Mouse (Mus musculus): ENCODE data around the gene Gm4894. TPM values are rescaled to one million over a fixed set of nuclear protein-coding genes. Genes with fewer than 3 reads are reported as not detected.

Gene Gm4894
- polyA plus RNA-seq (2015; fragmentation: Nextera tagmentation; extraction: Ambion mirVana) = 0.56 TPM in 1 of 2 replicates, not detected in the other

DNA sequence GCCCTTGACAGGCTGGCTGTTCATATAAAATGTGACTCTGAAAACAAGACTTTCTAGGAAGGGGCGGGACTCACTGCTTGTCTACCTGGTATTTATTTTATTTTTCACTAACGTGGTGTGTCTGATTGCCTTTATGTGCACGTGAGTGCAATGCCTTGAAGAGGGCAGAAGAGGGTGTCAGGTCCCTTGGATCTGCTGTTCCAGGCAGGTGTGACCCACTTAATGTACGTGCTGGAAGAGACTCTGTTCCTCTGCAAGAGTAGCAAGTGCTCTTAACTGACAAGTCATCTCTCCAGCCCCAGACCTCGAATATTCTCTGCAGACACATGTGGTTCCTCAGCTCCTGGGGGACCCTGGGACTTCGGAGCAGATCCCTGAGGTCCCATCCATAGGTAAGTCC lies at the start of gene Gm4894:
Gene Gm4894 (plus strand): TSS at position 301 of the 400 bp plus-strand sequence.
- Histone ChIP-seq H3K4me3 (no peak within 1 kb of the TSS), H3K27ac (replicated peaks) (no peak within 1 kb of the TSS), H3K27me3 (no peaks in the 10 kb centered on the region), H3K36me3 (no peaks in the 10 kb centered on the region), H3K9ac (no peak within 1 kb of the TSS), H3K4me1 (replicated peaks) (no peaks in the 10 kb centered on the region), H3K4me2 (no peak within 1 kb of the TSS), H3K9me3 (no peaks in the 10 kb centered on the region)
- ATAC-seq (ENCODE audit: low FRiP score, low read depth) = no peak
- 77% methylated on average over 6 of the region's 6 CpGs for WGBS

DNA sequence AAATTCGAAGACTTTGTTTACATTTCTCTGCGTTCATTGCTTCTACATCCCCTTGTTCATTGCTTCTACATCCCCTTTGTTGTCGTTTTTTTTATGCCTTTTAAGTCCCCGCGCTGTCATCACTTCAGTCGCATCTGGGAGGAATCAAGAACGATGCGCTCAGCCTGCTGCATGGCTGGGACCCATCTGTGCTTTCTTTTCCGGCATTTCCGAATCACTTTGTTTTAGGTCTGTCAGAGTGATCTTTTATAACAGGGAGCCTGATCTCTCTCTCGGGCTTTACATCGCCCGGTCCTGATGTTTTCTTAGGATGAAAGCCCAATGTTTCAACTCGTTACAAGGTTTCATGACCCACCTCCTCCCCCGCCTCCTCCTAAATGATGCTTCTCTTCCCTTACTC lies 44.0 kb upstream of the Gm4894 start:
- WGBS = 25% methylated on average over 15 of the region's 15 CpGs
- H3K9ac ChIP-seq = no peak overlapping the region
- H3K9me3 ChIP-seq = no peaks in the 10 kb centered on the region
- no peak for ATAC-seq (ENCODE audit: low FRiP score, low read depth)
- H3K4me1 ChIP-seq (replicated peaks) = peaks cover 17% of the 10 kb centered on the region
- H3K27ac ChIP-seq (replicated peaks) = no peak overlapping the region
- H3K27me3 ChIP-seq = no peaks in the 10 kb centered on the region
- H3K4me3 ChIP-seq = no peak overlapping the region
- H3K4me2 ChIP-seq = peak overlapping the region; percentile 30
- no peaks in the 10 kb centered on the region for H3K36me3 ChIP-seq

DNA sequence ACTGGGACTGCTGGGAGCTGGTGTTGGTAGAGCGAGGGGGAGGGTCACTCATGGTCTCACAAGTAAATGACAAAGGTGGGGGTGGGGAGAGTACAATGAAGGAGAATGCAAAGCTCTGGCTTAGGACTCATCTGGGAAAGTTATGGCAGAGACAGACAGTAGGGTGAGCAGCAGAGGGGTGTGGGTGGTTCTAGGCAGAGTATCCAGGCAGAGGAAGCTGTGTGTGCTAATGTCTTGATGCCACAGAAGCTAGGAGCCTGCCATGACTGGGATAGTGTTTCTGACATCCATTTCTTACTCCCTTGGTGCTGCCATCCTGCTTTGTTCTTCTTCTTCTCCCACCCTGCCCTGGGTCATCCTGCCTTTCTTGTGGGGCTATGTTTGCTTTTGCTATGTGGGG lies 38.8 kb upstream of the Gm4894 start:
- whole genome bisulfite sequencing = 81% methylated on average over 1 of the region's 1 CpGs
- Histone ChIP-seq H3K36me3 (no peaks in the 10 kb centered on the region), H3K27ac (replicated peaks) (no peak overlapping the region), H3K4me2 (no peak overlapping the region), H3K9me3 (no peaks in the 10 kb centered on the region), H3K4me1 (replicated peaks) (peaks cover 12% of the 10 kb centered on the region), H3K4me3 (no peak overlapping the region), H3K27me3 (no peaks in the 10 kb centered on the region), H3K9ac (no peak overlapping the region)
- no peak for ATAC-seq (ENCODE audit: low FRiP score, low read depth)

DNA sequence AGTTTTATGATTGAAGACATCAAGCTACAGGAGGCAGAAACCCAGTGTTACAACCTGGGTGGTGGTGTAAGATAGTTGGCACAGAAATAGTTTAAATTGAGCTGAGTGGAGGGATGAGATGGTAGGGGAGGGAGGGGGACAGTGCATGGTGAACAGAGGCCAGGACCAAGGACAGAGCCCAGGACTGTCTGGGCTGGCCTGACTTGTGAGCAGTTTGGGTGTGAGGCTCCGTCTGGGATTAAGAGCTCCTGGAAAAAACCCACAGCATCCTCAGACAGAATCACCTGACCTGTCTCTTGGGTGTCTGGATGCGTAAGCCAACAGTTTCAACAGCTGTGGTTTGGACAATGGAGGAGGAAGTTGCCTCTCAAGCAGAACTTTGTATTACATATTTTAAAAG lies 35.6 kb upstream of the Gm4894 start:
- Histone ChIP-seq H3K27me3 (no peaks in the 10 kb centered on the region), H3K4me3 (no peak overlapping the region), H3K4me1 (replicated peaks) (peaks cover 32% of the 10 kb centered on the region), H3K9me3 (no peaks in the 10 kb centered on the region), H3K27ac (replicated peaks) (no peak overlapping the region), H3K36me3 (no peaks in the 10 kb centered on the region), H3K4me2 (no peak overlapping the region), H3K9ac (no peak overlapping the region)
- WGBS = 51% methylated on average over 2 of the region's 2 CpGs
- no peak for ATAC-seq (ENCODE audit: low FRiP score, low read depth)

DNA sequence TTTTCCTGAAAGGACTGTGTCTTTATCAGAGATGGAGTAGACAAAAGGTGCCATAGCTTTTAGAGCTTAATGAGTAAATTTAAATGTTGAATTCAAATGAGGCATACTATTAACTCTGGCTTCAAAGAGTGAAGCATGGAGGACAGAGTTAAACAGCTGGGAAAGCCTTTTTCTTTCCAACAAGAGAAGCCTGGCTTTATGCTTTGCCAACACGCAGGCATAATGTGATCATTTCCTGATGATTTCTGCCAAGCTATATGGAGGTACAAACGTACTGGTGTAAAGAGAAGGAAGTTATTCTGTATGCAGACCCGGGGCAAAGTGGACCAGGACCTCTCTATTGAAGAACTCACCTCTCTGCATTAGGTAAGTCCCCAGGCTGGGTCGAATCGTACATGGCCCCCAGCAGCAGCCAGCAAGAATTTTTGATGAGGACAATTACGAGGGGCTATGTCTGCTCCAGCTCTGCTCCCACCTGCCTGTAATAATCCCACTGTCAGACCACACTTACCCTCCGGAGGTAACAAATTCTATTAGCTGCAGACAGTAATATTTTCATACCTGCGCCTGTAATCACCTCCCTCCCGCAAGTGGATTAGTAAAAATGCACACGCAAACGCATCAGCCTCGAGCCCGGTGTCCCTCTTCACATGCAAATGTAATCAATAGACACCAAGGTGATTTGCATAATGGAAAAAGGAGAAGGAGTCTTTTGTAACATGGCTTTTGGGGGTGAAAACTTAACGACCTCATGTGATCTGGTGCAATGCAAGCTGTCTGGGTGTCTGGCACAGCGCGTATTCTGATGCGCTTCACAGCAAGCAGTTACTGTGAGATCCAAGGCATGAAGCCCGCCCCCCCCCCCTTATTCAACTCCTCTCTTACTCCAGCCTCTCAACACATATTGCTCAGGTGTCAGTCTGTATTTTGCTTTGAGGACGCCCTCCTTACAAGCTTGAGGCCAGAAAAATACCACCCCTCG lies 32.4 kb upstream of the Gm4894 start:
- ATAC-seq (ENCODE audit: low FRiP score, low read depth) = peak; percentile 63; the same call in 1 of the 2 replicates
- H3K9ac ChIP-seq = no peak overlapping the region; the same call in 1 of the 2 replicates

DNA sequence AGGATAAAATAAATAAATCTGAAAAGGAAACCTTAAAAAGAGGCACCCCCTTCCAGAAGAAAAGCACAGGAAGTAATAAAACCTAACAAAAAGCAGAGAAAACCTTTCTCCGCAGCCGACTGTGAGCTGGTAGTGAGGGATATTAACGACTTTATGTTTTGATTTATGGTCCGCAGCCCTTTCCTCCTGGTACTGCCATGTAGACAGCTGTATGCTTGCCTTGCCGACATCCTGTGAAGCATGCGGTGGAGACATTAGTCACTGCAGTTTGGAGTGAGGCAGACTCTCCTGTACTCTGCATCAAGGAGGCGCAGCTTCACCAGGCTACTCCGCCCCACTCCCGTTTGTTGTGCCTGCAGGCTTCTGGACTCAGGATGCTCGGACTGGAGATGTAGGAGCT lies 25.8 kb upstream of the Gm4894 start:
- no peak overlapping the region for H3K9ac ChIP-seq
- no peaks in the 10 kb centered on the region for H3K36me3 ChIP-seq

More for the DNA sequence above, 32.4 kb upstream of the Gm4894 start:
- no peak overlapping the region for H3K4me3 ChIP-seq
- WGBS = 35% methylated on average over 20 of the region's 20 CpGs
- no peaks in the 10 kb centered on the region for H3K27me3 ChIP-seq
- no peaks in the 10 kb centered on the region for H3K36me3 ChIP-seq
- peak overlapping the region; percentile 38 for H3K4me2 ChIP-seq
- peaks cover 25% of the 10 kb centered on the region for H3K4me1 ChIP-seq (replicated peaks)
- H3K9me3 ChIP-seq = no peaks in the 10 kb centered on the region
- H3K27ac ChIP-seq (replicated peaks) = peak overlapping the region; percentile 68

DNA sequence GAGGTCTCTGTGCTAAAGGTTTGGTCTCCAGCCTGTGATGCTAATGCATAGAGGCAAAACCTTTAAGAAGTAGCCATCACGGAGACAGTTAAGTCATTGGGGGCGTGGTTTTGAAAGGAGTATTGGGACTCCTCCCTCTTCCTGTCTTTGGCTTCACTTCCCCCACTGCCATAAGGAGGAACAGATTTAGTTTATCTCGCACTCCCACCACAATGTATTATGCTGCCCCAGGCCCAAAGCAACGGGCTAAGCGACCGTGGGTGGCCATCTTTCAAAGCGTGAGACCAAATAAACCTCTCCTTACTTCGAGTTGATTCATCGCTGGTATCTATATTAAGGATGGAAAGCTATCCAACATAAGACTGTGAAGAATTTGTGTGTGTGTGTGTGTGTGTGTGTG lies 22.9 kb upstream of the Gm4894 start:
- no peaks in the 10 kb centered on the region for H3K4me1 ChIP-seq (replicated peaks)
- 87% methylated on average over 9 of the region's 9 CpGs for WGBS
- H3K36me3 ChIP-seq = no peaks in the 10 kb centered on the region
- H3K27ac ChIP-seq (replicated peaks) = no peak overlapping the region
- H3K27me3 ChIP-seq = no peaks in the 10 kb centered on the region
- no peaks in the 10 kb centered on the region for H3K9me3 ChIP-seq
- H3K4me3 ChIP-seq = no peak overlapping the region
- H3K9ac ChIP-seq = no peak overlapping the region
- ATAC-seq (ENCODE audit: low FRiP score, low read depth) = no peak
- H3K4me2 ChIP-seq = no peak overlapping the region

More for the DNA sequence above, 25.8 kb upstream of the Gm4894 start:
- 66% methylated on average over 10 of the region's 10 CpGs for WGBS
- H3K27me3 ChIP-seq = no peaks in the 10 kb centered on the region
- H3K4me1 ChIP-seq (replicated peaks) = no peaks in the 10 kb centered on the region
- H3K9me3 ChIP-seq = no peaks in the 10 kb centered on the region
- H3K4me3 ChIP-seq = no peak overlapping the region
- H3K4me2 ChIP-seq = no peak overlapping the region
- ATAC-seq (ENCODE audit: low FRiP score, low read depth) = no peak
- no peak overlapping the region for H3K27ac ChIP-seq (replicated peaks)

DNA sequence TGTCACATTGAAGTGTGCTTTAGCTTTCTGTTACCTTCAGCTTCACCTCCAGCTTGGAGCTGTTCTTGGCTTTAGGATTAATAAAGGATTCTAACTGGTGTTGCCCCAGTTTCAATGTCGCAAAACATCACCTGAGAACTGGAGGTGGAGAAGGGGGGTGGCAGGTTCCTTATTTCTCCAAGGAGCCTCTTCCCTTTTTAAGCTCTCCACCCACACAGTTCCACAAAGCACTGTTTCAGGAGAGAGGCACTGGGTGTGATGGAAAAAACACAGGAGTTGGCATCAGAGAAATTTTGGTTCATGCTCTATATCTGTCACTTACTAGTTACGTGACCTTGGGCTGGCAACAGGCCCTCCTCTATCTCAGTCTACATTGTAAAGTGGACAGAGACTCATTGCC lies 21.3 kb upstream of the Gm4894 start:
- Histone ChIP-seq H3K27me3 (no peaks in the 10 kb centered on the region), H3K4me2 (no peak overlapping the region), H3K4me3 (no peak overlapping the region), H3K4me1 (replicated peaks) (no peaks in the 10 kb centered on the region), H3K27ac (replicated peaks) (no peak overlapping the region), H3K36me3 (no peaks in the 10 kb centered on the region), H3K9ac (no peak overlapping the region), H3K9me3 (no peaks in the 10 kb centered on the region)
- ATAC-seq (ENCODE audit: low FRiP score, low read depth) = no peak
- WGBS = 91% methylated on average over 2 of the region's 2 CpGs

DNA sequence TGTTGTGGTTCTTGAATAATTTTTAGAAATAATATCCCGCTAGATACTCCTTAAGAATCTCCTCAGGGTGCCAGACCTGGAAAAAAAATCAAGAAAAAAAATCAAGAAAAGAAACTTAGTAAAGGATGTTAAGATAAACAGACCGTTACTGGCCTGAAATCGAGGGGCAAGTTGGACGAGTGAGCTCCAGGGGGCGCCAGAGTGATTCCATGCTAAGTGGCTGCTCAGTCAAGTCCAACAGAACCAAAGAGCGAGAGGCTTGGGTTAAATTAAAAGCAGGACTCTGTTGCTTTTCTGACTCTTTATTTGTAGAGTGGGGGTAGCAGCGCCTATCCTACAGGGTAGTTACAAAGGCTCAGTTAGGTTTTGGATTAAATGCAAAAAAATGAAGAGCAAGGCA lies 3.5 kb upstream of the Gm4894 start:
- 37% methylated on average over 7 of the region's 7 CpGs for WGBS
- no peaks in the 10 kb centered on the region for H3K36me3 ChIP-seq
- no peak overlapping the region for H3K4me2 ChIP-seq
- H3K9ac ChIP-seq = no peak overlapping the region
- no peaks in the 10 kb centered on the region for H3K9me3 ChIP-seq
- H3K27me3 ChIP-seq = no peaks in the 10 kb centered on the region
- H3K4me1 ChIP-seq (replicated peaks) = no peaks in the 10 kb centered on the region
- no peak overlapping the region for H3K27ac ChIP-seq (replicated peaks)
- ATAC-seq (ENCODE audit: low FRiP score, low read depth) = no peak
- H3K4me3 ChIP-seq = no peak overlapping the region

DNA sequence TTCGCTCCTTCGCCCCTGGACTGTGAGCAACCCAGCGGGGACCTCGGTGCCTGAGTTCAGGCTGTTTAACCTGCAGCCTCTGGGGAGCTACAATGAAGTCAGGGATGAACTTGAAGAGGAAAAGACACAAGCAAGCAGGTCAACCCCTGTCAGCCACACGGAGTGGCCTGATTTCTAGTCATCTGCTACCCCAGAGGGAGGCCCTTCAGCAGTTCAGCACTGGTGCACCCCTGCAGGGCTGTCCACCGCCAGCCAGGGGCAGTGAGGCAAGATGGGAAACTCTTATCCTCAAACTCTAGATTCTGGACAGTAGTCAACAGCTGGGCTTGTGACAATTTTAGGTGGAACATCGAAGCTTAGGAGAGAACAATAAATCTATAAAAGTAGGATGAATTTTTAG lies 18.6 kb downstream of the Gm4894 start:
- WGBS = 60% methylated on average over 7 of the region's 7 CpGs
- peaks cover 4% of the 10 kb centered on the region; the same call in 1 of the 2 replicates for H3K4me1 ChIP-seq (replicated peaks)

DNA sequence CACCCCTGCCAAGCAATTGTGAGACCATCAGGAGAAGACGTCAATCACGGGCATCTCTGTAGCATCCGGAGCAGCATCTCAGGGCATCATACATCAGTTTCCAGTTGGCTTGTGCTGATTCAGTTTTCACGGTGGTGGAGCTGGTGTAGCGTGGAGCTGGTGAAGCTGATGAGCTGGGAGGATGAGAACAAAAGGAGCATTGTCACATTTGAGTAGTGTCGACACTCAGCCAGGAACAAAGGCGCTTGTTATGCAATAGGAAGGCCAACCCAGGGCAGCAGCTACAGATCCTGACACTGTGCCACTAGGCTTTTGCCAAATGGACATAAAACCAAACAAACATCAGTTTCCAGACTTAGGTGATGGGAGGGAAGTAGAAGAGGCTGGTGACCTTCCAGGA lies 23.2 kb downstream of the Gm4894 start:
- no peaks in the 10 kb centered on the region for H3K36me3 ChIP-seq
- peaks cover 12% of the 10 kb centered on the region; the same call in 1 of the 2 replicates for H3K4me1 ChIP-seq (replicated peaks)
- no peak for ATAC-seq (ENCODE audit: low FRiP score, low read depth)
- no peak overlapping the region for H3K4me3 ChIP-seq
- no peaks in the 10 kb centered on the region for H3K27me3 ChIP-seq
- H3K4me2 ChIP-seq = no peak overlapping the region
- no peak overlapping the region for H3K9ac ChIP-seq
- 15% methylated on average over 7 of the region's 7 CpGs for WGBS
- no peak overlapping the region for H3K27ac ChIP-seq (replicated peaks)
- no peaks in the 10 kb centered on the region for H3K9me3 ChIP-seq

More for the DNA sequence above, 18.6 kb downstream of the Gm4894 start:
- no peaks in the 10 kb centered on the region for H3K9me3 ChIP-seq
- no peak overlapping the region for H3K27ac ChIP-seq (replicated peaks)
- H3K4me2 ChIP-seq = no peak overlapping the region
- H3K36me3 ChIP-seq = no peaks in the 10 kb centered on the region
- no peak overlapping the region for H3K9ac ChIP-seq
- H3K4me3 ChIP-seq = no peak overlapping the region
- H3K27me3 ChIP-seq = no peaks in the 10 kb centered on the region
- no peak for ATAC-seq (ENCODE audit: low FRiP score, low read depth)

DNA sequence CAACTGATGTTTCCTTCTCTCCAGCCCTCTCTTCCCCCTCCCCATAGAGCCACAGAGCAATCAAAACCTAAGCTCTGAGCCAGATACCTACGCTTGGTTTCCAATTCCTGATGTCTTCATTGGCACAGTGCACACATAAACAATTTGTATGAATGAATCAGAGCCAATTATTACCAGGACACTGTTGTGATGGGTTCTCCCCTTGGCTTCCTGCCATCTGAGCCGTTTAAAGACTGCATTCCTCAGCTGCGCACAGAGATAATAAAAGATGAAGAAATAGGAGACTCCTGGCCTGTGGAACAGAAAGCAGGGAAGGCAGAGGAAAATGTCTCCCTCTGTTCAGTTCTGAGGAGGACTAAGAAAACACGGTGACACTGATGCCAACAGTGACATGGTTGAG lies 25.6 kb downstream of the Gm4894 start:
- Histone ChIP-seq H3K27me3 (no peaks in the 10 kb centered on the region), H3K4me1 (replicated peaks) (peaks cover 8% of the 10 kb centered on the region; the same call in 1 of the 2 replicates), H3K4me2 (no peak overlapping the region), H3K9ac (no peak overlapping the region), H3K9me3 (no peaks in the 10 kb centered on the region), H3K27ac (replicated peaks) (no peak overlapping the region), H3K36me3 (no peaks in the 10 kb centered on the region), H3K4me3 (no peak overlapping the region)
- ATAC-seq (ENCODE audit: low FRiP score, low read depth) = no peak
- WGBS = 33% methylated on average over 4 of the region's 4 CpGs

Measured in hindbrain, embryonic 15.5 days (tissue).